Mouse (Mus musculus) spleen, adult 2 months (tissue): ENCODE results near the gene Fthl17a. TPM values are rescaled to one million over a fixed set of nuclear protein-coding genes. Genes with fewer than 3 reads are reported as not detected.

Experiments
- DNase-seq, 2 experiments: peaks; one replicate each; pipeline versions ENCODE4 v3.0.0 to v3.0.0-alpha.2; 2012 to 2021; ENCODE audit warnings: low spot score in 2 of 2, low read depth in 1 of 2
- H3K27ac ChIP-seq: fragments of 200-500 bp; 2 replicates; pipeline ENCODE4 v1.5.1; 2012; ENCODE audit warnings: low read length, inconsistent platforms; ENCODE audit not compliant: insufficient read depth
- H3K27me3 ChIP-seq: fragments of 200-500 bp; 2 replicates; pipeline ENCODE4 v1.6.1; 2012; ENCODE audit warnings: mild to moderate bottlenecking, moderate library complexity, low read length, inconsistent platforms; ENCODE audit not compliant: control insufficient read depth, insufficient read depth
- H3K36me3 ChIP-seq: fragments of 200-500 bp; 2 replicates; pipeline ENCODE4 v1.6.1; 2012; ENCODE audit warnings: mild to moderate bottlenecking, low read length, inconsistent platforms; ENCODE audit not compliant: control insufficient read depth, insufficient read depth
- H3K4me1 ChIP-seq: fragments of 200-500 bp; 2 replicates; pipeline ENCODE4 v1.6.1; 2011; ENCODE audit warnings: inconsistent platforms; ENCODE audit not compliant: control insufficient read depth, insufficient read depth, insufficient read length
- H3K4me3 ChIP-seq: fragments of 200-500 bp; 2 replicates; pipeline ENCODE4 v1.5.1; 2011; ENCODE audit warnings: mild to moderate bottlenecking, inconsistent platforms; ENCODE audit not compliant: insufficient read depth, insufficient read length; ENCODE audit errors: extremely low read depth
- CTCF ChIP-seq: fragments of 200-500 bp; IDR thresholded peaks from 2 replicates; pipeline ENCODE4 v1.5.1; 2011; ENCODE audit warnings: mild to moderate bottlenecking, inconsistent platforms; ENCODE audit not compliant: insufficient read depth, insufficient read length, insufficient replicate concordance; ENCODE audit errors: extremely low read depth
- POLR2A ChIP-seq: fragments of 200-500 bp; IDR thresholded peaks from 2 replicates; pipeline ENCODE4 v1.6.1; 2011; ENCODE audit warnings: low read depth, low read length, inconsistent platforms
- WGBS: fragments of 180-500 bp; shearing (Covaris S2); methylation state at CpG from one replicate; pipeline ENCODE4 v1.1.7; 2018; 5-methylcytosine and 5-hydroxymethylcytosine counted together
- polyA plus RNA-seq: library from polyadenylated mRNA; depleted of rRNA; stranded (reverse); fragments of >200 nt; gene quantifications from 2 replicates; pipeline ENCODE4 v1.2.3, GENCODE M21; 2012

The Fthl17a gene
- polyA plus RNA-seq, 1 experiment: not detected

GRCm38 (mm10) chrX:85294001-85294400 is 44.5 kb downstream of the Fthl17a start:
- H3K4me3 ChIP-seq: no peak overlapping the region
- 58% methylated on average over 3 of the region's 3 CpGs for WGBS
- no peak for TF ChIP-seq POLR2A
- TF ChIP-seq CTCF: no peak
- H3K4me1 ChIP-seq: no peaks in the 10 kb centered on the region
- H3K27me3 ChIP-seq: no peaks in the 10 kb centered on the region
- H3K27ac ChIP-seq: no peak overlapping the region
- H3K36me3 ChIP-seq: no peaks in the 10 kb centered on the region
- DNase-seq: no peak

GRCm38 (mm10) chrX:85304674-85305073 is 55.2 kb downstream of the Fthl17a start:
- H3K4me1 ChIP-seq: no peaks in the 10 kb centered on the region
- H3K27me3 ChIP-seq: no peaks in the 10 kb centered on the region
- H3K4me3 ChIP-seq: no peak overlapping the region
- WGBS: 65% methylated on average over 4 of the region's 4 CpGs
- no peaks in the 10 kb centered on the region for H3K36me3 ChIP-seq
- no peak for TF ChIP-seq POLR2A
- TF ChIP-seq CTCF: no peak
- H3K27ac ChIP-seq: no peak overlapping the region
- no peak for DNase-seq

- Histone ChIP-seq H3K27me3 (no peaks in the 10 kb centered on the region), H3K4me1 (no peaks in the 10 kb centered on the region), H3K36me3 (no peaks in the 10 kb centered on the region), H3K4me3 (no peak overlapping the region), H3K27ac (no peak overlapping the region)
- 85% methylated on average over 4 of the region's 4 CpGs for WGBS
- no peak for DNase-seq
- TF ChIP-seq CTCF (no peak), POLR2A (no peak)
These were observed 69.1 kb downstream of the Fthl17a start for GRCm38 (mm10) chrX:85318576-85318975.

- TF ChIP-seq POLR2A: no peak
- TF ChIP-seq CTCF: no peak
- no peaks in the 10 kb centered on the region for H3K4me1 ChIP-seq
- whole genome bisulfite sequencing: 37% methylated on average over 1 of the region's 1 CpGs
- no peak overlapping the region for H3K27ac ChIP-seq
- DNase-seq: no peak
- no peaks in the 10 kb centered on the region for H3K27me3 ChIP-seq
- H3K4me3 ChIP-seq: no peak overlapping the region
- no peaks in the 10 kb centered on the region for H3K36me3 ChIP-seq
These were observed 69.7 kb downstream of the Fthl17a start for GRCm38 (mm10) chrX:85319193-85319592.
